Mouse (Mus musculus) midbrain, postnatal 0 days (tissue): ENCODE data around the gene Zim1. TPM values are rescaled to one million over a fixed set of nuclear protein-coding genes. Genes with fewer than 3 reads are reported as not detected.

Experiments used
- ATAC-seq: fragments of 200-750 bp; cut with Nextera tagmentation; 2 replicates; pipeline ENCODE4 v1.8.0; 2017; ENCODE audit warnings: moderate number of reproducible peaks, mild to moderate bottlenecking, moderate TSS enrichment, moderate library complexity; ENCODE audit not compliant: low FRiP score
- DNase-seq: peaks from one replicate; pipeline ENCODE4 v3.0.0-alpha.2; 2015; ENCODE audit warnings: low spot score
- H3K27ac ChIP-seq: fragments of 300-500 bp; sonication (generic); 2 replicates; pipeline ENCODE4 v1.5.1; 2014; ENCODE audit warnings: low read depth, mild to moderate bottlenecking, low read length, mixed read lengths
- H3K27me3 ChIP-seq: fragments of 300-500 bp; sonication (generic); 2 replicates; pipeline ENCODE4 v1.6.1; 2014; ENCODE audit warnings: low read length, control low read depth, mixed read lengths; ENCODE audit not compliant: insufficient read depth
- H3K36me3 ChIP-seq: fragments of 300-500 bp; sonication (generic); 2 replicates; pipeline ENCODE4 v1.6.1; 2014; ENCODE audit warnings: low read length, control low read depth, mixed read lengths; ENCODE audit not compliant: insufficient read depth
- H3K4me1 ChIP-seq: fragments of 300-500 bp; sonication (generic); 2 replicates; pipeline ENCODE4 v1.6.1; 2014; ENCODE audit warnings: mild to moderate bottlenecking, control low read depth, antibody characterized with exemption, low read length, mixed read lengths; ENCODE audit not compliant: insufficient read depth
- H3K4me2 ChIP-seq: fragments of 300-500 bp; sonication (generic); 2 replicates; pipeline ENCODE4 v1.6.1; 2014; ENCODE audit warnings: low read depth, mild to moderate bottlenecking, low read length, mixed read lengths; ENCODE audit not compliant: poor library complexity, severe bottlenecking
- H3K4me3 ChIP-seq: fragments of 300-500 bp; sonication (generic); 2 replicates; pipeline ENCODE4 v1.5.1; 2014; ENCODE audit warnings: low read depth, mild to moderate bottlenecking, low read length, moderate library complexity
- H3K9ac ChIP-seq: fragments of 300-500 bp; sonication (generic); replicated peaks from 2 replicates; pipeline ENCODE4 v1.6.1; 2014; ENCODE audit warnings: mild to moderate bottlenecking, low read length, moderate library complexity, mixed read lengths; ENCODE audit not compliant: poor library complexity, severe bottlenecking
- H3K9me3 ChIP-seq: fragments of 300-500 bp; sonication (generic); 2 replicates; pipeline ENCODE4 v1.6.1; 2016; ENCODE audit warnings: low read length, control low read depth
- CTCF ChIP-seq: IDR thresholded peaks from 2 replicates; pipeline ENCODE4 v1.5.1; 2016; ENCODE audit warnings: antibody characterized with exemption, mild to moderate bottlenecking
- WGBS: fragments of 180-500 bp; shearing (Covaris S2); extraction: QIAGEN DNeasy Blood & Tissue Kit; methylation state at CpG from one replicate; pipeline ENCODE4 v1.1.7; 2014; 5-methylcytosine and 5-hydroxymethylcytosine counted together
- polyA plus RNA-seq: library from polyadenylated mRNA; unstranded; fragments of >200 nt; fragmentation: Nextera tagmentation; extraction: Ambion mirVana; gene quantifications from 2 replicates; pipeline ENCODE4 v1.2.1, GENCODE M21; 2015
- total RNA-seq: library from RNA; depleted of rRNA; stranded (reverse); fragments of >200 nt; gene quantifications from 2 replicates; pipeline ENCODE4 v1.2.3, GENCODE M21; 2014

Gene Zim1
- total and polyA plus RNA-seq, 2 experiments from 2014 or later = 10.0 to 32.8 TPM

GRCm38 (mm10) chr7:6663430-6663829, 32.8 kb downstream of the Zim1 start:
- ATAC-seq = no peak
- H3K27me3 ChIP-seq = no peaks in the 10 kb centered on the region
- H3K27ac ChIP-seq = no peak overlapping the region
- no peaks in the 10 kb centered on the region for H3K4me1 ChIP-seq
- no peaks in the 10 kb centered on the region for H3K9me3 ChIP-seq
- H3K36me3 ChIP-seq = no peaks in the 10 kb centered on the region
- no peak for TF ChIP-seq CTCF
- H3K4me3 ChIP-seq = no peak overlapping the region
- DNase-seq = no peak
- WGBS = 87% methylated on average over 7 of the region's 7 CpGs
- no peak overlapping the region for H3K9ac ChIP-seq
- no peak overlapping the region for H3K4me2 ChIP-seq

- ATAC-seq (0 out of 2 replicates have a peak, but pooled peaks have one; percentile 52), DNase-seq (peak; percentile 78)
- Histone ChIP-seq H3K4me3 (no peak overlapping the region), H3K4me1 (no peaks in the 10 kb centered on the region), H3K36me3 (no peaks in the 10 kb centered on the region), H3K27ac (no peak overlapping the region), H3K27me3 (no peaks in the 10 kb centered on the region), H3K4me2 (no peak overlapping the region), H3K9me3 (no peaks in the 10 kb centered on the region), H3K9ac (no peak overlapping the region)
- TF ChIP-seq CTCF = peak; percentile 88
- WGBS = 21% methylated on average over 2 of the region's 2 CpGs
Measured at GRCm38 (mm10) chr7:6659605-6660004, 36.6 kb downstream of the Zim1 start.

GRCm38 (mm10) chr7:6658606-6659005, 37.6 kb downstream of the Zim1 start:
- Histone ChIP-seq H3K36me3 (no peaks in the 10 kb centered on the region), H3K9me3 (no peaks in the 10 kb centered on the region), H3K4me3 (no peak overlapping the region), H3K4me2 (no peak overlapping the region), H3K9ac (no peak overlapping the region), H3K4me1 (no peaks in the 10 kb centered on the region), H3K27ac (no peak overlapping the region), H3K27me3 (no peaks in the 10 kb centered on the region)
- WGBS = 93% methylated on average over 7 of the region's 7 CpGs
- DNase-seq (no peak), ATAC-seq (no peak)
- peak; percentile 35; the same call in 1 of the 2 replicates for TF ChIP-seq CTCF

- no peak for TF ChIP-seq CTCF
- Histone ChIP-seq H3K4me1 (no peaks in the 10 kb centered on the region), H3K27ac (no peak overlapping the region), H3K9ac (no peak overlapping the region), H3K9me3 (0 out of 2 replicates have a peak, but pooled peaks cover 3% of the 10 kb centered on the region), H3K36me3 (no peaks in the 10 kb centered on the region), H3K4me3 (no peak overlapping the region), H3K4me2 (no peak overlapping the region), H3K27me3 (no peaks in the 10 kb centered on the region)
- DNase-seq (no peak), ATAC-seq (no peak)
- 81% methylated on average over 5 of the region's 5 CpGs for WGBS
Measured at GRCm38 (mm10) chr7:6652151-6652550, 44.1 kb downstream of the Zim1 start.

GRCm38 (mm10) chr7:6651221-6651620, 45.0 kb downstream of the Zim1 start:
- Histone ChIP-seq H3K4me2 (no peak overlapping the region), H3K27ac (no peak overlapping the region), H3K27me3 (no peaks in the 10 kb centered on the region), H3K9ac (no peak overlapping the region), H3K36me3 (no peaks in the 10 kb centered on the region), H3K4me3 (no peak overlapping the region), H3K9me3 (0 out of 2 replicates have a peak, but pooled peaks cover 3% of the 10 kb centered on the region), H3K4me1 (no peaks in the 10 kb centered on the region)
- ATAC-seq = no peak
- 70% methylated on average over 7 of the region's 7 CpGs for WGBS
- no peak for DNase-seq
- no peak for TF ChIP-seq CTCF

GRCm38 (mm10) chr7:6650526-6650925, 45.7 kb downstream of the Zim1 start:
- WGBS = 94% methylated on average over 9 of the region's 9 CpGs
- H3K27ac ChIP-seq = no peak overlapping the region
- ATAC-seq = no peak
- DNase-seq = no peak
- H3K36me3 ChIP-seq = no peaks in the 10 kb centered on the region
- no peak overlapping the region for H3K9ac ChIP-seq
- H3K4me2 ChIP-seq = no peak overlapping the region
- no peaks in the 10 kb centered on the region for H3K4me1 ChIP-seq
- TF ChIP-seq CTCF = no peak
- H3K27me3 ChIP-seq = no peaks in the 10 kb centered on the region
- no peak overlapping the region for H3K4me3 ChIP-seq
- 0 out of 2 replicates have a peak, but pooled peaks cover 3% of the 10 kb centered on the region for H3K9me3 ChIP-seq
